Mouse (Mus musculus): Measurements from ENCODE around the gene Hdac2. TPM values are rescaled to one million over a fixed set of nuclear protein-coding genes. Genes with fewer than 3 reads are reported as not detected.

Gene Hdac2
- total RNA-seq (2022): 10 to 100 TPM; 71.2 to 87.4 (median 77.4) TPM

GRCm38 (mm10) chr10:36974086-36974675 lies at the start of gene Hdac2:
Gene Hdac2, plus strand, starts transcription at chr10:36974544.
- DNase-seq: peak; percentile 80

GRCm38 (mm10) chr10:36928212-36928611 lies 46.1 kb upstream of the Hdac2 start:
- DNase-seq: no peak

- no peak for DNase-seq
Observed at GRCm38 (mm10) chr10:36935863-36936262, 38.5 kb upstream of the Hdac2 start.

DNA sequence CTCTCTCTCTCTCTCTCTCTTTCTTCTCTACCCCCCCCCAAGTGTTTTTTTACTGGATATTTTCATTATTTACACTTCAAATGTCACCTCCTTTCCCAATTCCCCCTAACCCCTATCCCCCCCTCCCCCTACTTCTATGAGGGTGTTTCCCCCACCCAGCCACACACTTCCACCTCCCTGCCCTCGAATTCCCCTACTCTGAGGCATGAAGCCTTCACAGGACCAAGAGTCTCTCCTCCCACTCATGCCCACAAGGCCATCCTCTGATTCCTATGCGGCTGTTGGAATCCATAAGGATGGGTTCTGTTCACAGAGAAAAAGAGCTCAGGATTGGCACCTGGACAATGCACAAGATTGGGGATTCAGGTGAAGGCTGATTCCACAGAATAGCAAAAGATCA lies 38.1 kb upstream of the Hdac2 start:
- no peak for DNase-seq

DNA sequence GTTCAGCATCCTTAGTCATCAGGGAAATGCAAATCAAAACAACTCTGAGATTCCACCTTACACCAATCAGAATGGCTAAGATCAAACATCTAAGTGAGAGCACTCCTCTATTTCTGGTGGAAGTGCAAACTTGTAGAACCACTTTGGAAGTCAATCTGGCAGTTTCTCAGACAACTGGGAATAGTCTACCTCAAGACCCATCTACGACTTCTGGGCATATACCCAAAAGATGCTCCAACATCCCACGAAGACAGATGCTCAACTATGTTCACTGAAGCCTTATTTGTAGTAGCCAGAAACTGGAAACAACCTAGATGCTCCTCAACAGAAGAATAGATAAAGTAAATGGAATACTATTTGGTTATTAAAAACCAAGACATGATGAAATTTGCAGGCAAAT lies 22.6 kb upstream of the Hdac2 start:
- no peak for DNase-seq

- DNase-seq: no peak
Observed at GRCm38 (mm10) chr10:36952622-36953021, 21.7 kb upstream of the Hdac2 start.

- DNase-seq: no peak
Observed at GRCm38 (mm10) chr10:36959563-36960110, 14.7 kb upstream of the Hdac2 start.

GRCm38 (mm10) chr10:36964406-36964805 lies 9.9 kb upstream of the Hdac2 start:
- DNase-seq: peak; percentile 41

DNA sequence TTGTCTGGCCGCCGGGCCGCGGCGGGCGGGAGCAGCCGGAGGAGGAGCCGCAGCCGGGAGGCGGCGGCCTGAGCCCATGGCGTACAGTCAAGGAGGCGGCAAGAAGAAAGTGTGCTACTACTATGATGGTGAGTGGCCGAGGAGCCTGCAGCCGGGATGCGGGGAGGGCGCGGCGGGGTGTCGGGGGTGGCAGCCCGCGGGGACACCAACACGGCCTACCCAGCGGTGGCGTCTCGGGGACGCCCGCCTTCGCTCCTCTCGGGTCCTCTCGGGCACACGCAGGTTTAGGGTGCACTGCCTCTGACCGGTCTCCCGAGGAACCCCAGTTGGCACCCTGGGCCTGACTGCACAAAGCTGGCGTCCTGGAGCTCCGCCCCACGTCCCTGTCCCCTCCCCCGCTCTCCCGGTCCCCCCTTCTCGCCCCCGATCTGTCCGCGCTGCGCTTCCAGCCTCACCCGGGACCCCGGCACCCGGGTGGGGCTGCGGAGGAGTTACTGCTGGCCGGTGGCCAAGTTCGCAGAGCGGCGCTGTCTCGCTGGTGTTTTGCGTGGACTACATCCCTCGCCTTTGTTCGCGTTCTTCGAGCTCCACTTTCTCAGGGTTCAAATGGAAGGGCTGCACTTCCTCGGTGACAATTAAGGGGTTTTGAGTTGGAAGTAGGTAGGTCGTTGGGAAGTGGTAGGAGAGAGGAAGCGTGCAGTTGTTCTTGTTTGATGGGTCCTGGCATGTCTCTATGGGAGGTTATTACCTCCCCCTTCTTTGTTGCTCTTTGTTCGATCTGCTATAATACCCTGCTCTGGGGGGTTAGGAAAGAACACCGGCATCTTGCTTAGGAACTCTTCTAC lies 554 bp downstream of the Hdac2 start:
- DNase-seq: peak; percentile 50

DNA sequence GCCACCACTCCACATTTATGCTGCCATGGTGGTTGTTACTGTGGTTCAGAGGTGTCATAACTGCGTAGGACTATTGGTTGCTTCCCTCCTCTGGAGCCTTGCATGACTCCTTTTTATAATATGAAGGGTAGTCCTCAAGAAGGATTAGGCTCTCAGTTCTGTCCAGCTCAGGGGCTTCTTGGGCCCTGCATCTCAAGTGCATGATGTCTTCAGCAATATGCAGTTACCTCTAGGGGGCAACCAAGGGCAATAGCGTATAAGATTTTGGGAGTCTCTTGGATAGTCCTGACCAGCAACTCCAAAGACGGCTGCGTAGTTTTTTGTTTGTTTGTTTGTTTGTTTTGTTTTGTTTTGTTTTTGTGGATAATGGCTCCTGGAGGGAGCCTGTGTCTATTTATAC lies 7.5 kb downstream of the Hdac2 start:
- DNase-seq: no peak

- DNase-seq: no peak
Observed at GRCm38 (mm10) chr10:36992149-36992548, 17.8 kb downstream of the Hdac2 start.

DNA sequence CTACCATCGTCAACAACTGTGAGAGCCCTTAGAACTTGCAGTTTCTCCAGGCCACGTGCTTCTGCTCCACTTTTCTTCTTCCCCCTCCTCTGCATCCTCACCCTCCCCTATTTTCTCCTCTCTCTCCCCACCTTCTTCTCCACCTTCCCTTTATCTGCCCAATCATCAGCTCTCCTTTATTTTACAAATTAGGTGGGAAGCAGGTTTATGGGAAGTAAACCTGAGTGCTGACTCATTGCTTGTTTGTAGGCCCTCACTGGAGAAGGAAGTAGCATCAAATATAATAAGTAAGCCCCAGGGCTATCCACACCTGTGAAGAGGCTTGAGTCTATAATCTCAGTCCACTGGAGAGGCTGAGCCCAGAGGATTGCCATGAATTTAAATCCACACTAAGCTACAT lies 26.5 kb downstream of the Hdac2 start:
- no peak for DNase-seq

DNA sequence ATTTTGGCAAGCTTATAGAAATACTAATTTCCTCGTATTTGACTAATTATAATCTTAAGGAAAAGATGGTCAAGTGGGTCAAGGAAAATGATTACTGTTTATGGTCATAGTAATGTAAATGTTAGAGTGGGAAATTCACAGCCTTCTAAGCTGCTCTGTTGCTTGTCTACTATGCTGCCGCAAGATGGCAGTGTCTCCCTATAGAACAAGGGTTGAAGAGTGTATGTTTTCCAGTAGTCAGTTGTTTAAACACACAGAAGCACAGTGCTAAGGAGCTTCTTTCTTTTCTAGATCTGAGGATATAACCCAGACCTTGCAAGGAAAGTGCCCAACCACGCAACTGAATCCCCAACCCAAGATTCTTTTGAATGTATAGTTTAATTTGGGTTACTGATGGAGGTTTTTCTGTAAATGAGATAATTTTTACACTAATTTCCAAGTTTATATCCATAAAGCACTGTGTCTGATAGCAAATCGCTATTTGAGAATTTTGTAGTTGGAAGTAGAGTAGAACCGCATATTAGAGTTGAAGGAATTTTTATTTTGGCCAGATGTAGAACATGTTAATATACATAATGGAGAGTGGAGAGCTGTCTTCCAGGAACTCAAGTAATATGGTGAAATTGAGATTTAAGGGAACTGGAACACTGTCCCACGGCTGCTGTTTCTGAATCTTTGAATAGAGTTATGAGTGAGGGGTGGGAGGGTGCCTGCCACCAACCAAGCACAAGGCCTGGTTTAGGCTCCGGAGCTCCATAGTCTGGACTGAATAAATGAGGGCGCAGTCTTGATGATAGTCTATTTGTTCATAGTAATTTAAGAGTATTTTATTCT lies 40.1 kb downstream of the Hdac2 start:
- DNase-seq: peak; percentile 19

GRCm38 (mm10) chr10:37015729-37016128 lies 41.4 kb downstream of the Hdac2 start:
- DNase-seq: no peak

GRCm38 (mm10) chr10:37016200-37016599 lies 41.9 kb downstream of the Hdac2 start:
- no peak for DNase-seq

DNA sequence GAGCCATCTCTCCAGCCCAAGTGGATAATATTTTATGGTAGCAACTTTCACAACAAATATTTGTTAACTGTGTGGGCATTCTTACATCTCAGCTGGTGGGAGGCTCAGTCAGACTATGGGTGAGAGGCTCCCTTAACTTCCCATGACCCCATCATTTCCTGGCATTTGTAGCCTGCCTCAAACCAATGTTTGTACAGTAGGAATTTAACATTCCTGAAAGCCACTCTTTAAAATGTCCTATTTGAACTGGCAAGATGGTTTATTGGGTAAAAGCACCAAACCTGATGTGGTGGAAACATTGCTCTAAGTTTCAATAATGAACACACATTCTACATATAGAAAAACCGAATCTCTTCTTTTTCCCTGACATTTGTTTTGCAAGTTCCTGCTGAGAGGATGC lies 50.0 kb downstream of the Hdac2 start:
- no peak for DNase-seq

DNA sequence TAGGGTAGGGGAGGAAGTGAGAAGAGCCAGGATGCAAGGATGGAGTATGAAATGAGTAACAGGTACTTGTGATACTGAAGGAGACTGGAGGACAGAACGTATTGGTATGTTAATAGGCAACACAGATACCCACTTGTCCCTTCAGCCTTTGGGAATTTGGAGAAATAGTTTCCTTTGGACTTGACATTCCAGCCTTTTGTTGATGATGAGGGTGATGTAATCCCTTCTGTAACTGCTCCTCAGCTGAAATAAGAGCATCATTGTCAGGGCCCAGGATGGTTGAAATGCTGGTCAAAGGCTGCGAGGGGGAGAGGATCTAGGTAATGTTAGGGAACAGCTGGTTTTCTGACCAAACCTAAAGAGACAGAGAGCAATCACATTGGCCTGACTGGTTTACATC lies 54.3 kb downstream of the Hdac2 start:
- no peak for DNase-seq

DNA sequence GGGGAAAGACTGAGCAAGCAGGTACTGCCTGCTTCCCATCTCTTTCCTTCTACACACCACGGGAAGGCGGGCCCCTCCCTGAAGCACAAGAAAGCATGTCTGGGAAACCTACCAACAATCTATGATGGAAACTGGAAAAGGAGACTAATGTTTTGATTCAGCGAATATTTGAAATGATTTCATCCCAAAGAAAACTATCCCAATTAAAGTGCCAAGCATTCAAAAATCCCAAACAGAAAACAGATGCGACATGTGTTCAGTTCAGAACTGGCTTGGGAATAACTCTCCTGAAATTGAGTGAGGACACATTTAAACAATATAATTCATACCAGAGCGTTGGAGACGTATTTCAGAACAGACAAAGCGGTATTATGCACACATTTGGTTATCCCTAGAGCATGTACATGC lies 60.8 kb downstream of the Hdac2 start:
- no peak for DNase-seq

- DNase-seq: no peak
Observed at GRCm38 (mm10) chr10:37047661-37048098, 73.3 kb downstream of the Hdac2 start.

Measured in adrenal gland, adult 8-10 months (tissue).